Mouse (Mus musculus): ENCODE measurements around the gene Gpc4.

DNA sequence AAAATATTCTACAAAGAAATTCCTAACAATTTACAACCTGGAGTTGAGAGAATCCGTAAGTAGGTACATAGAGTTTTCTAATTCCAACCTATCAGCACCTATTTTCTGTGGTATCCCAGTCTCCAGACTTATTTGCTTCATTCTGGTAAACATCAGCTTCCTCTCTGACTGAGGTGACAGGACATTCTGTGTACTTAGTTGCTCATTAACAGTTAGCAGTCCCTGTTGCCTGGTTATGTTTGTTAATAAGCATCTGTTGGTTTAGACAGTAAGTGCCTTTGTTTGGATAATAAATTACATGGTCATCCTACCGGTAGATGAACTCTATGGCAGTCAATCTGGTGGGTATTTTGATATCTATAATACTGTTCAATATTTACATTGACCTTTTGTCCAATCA lies 92.6 kb downstream of the Gpc4 start:
- no peak for TF ChIP-seq CTCF (IDR thresholded peaks at IDR 0.05 in 2 of 3, conservative IDR thresholded peaks at IDR 0.05 in 1 of 3; ENCODE audit: control insufficient read depth in 1 of 3, insufficient read depth in 1 of 3, low read depth in 2 of 3, low read length in 3 of 3, poor library complexity in 1 of 3, severe bottlenecking in 1 of 3)
- no peak for TF ChIP-seq MAZ (IDR thresholded peaks at IDR 0.05; ENCODE audit: low read depth, low read length)
- no peak for TF ChIP-seq ZMIZ1 (IDR thresholded peaks at IDR 0.05; ENCODE audit: low read depth, low read length)

Measured in MEL (cell line).